Mouse (Mus musculus) heart, adult 2 months (tissue): Measurements from ENCODE around the gene Kat2b.

ENCODE experiments used
- CTCF ChIP-seq: fragments of 200-600 bp; IDR thresholded peaks from 2 replicates; pipeline ENCODE4 v1.8.1; 2022; ENCODE audit warnings: antibody characterized with exemption, mild to moderate bottlenecking, moderate library complexity
- EP300 ChIP-seq: fragments of 200-500 bp; IDR thresholded peaks from 2 replicates; pipeline ENCODE4 v1.6.1; 2011; ENCODE audit warnings: low read depth, low read length, control low read depth; ENCODE audit not compliant: insufficient read depth
- POLR2A ChIP-seq: fragments of 200-500 bp; IDR thresholded peaks from 2 replicates; pipeline ENCODE4 v1.6.1; 2011; ENCODE audit warnings: mild to moderate bottlenecking, low read depth, low read length, control low read depth; ENCODE audit not compliant: insufficient read depth

- no peak for TF ChIP-seq POLR2A
- TF ChIP-seq CTCF, result no peak
- no peak for TF ChIP-seq EP300
Measured at GRCm38 (mm10) chr17:53664703-53665382, 98.2 kb downstream of the Kat2b start.
